Mouse (Mus musculus) brain, adult 10 weeks (tissue): ENCODE measurements around the gene Mertk. TPM values are rescaled to one million over a fixed set of nuclear protein-coding genes. Genes with fewer than 3 reads are reported as not detected.

Experiments used
- polyA plus RNA-seq: library from polyadenylated mRNA; stranded (reverse); fragments of 350-450 nt; fragmentation: Illumina TruSeq; extraction: RNeasy Lipid Tissue Mini Kit (QIAGEN cat#74804); gene quantifications from one replicate; pipeline ENCODE4 v1.2.3, GENCODE M21; 2015; ENCODE audit warnings: low read depth, low replicate concordance

Gene Mertk
- polyA plus RNA-seq = 19.0 TPM

DNA sequence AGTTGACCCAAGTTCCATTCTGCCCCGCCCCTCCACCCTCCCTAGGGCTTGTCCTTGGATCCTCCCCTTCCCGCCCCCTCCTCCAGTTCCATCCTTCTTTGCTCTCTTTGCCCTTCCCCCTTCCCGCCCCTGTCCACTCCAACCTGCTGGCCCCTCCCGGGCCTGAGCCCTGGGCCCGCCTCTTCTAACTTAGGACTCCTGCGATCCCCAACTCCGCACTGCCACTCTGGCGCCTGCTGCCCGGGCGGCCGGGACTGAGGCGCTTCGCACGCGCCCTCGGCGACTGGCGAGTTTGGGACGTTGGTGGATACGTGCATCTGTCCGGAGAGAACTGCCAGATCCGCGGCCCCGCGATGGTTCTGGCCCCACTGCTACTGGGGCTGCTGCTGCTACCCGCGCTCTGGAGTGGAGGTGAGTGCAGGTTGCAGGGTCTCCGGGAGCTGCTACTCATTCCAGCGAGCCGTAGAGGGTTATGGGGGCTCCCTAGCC is at the start of gene Mertk:
Gene Mertk (plus strand): TSS at position 264 of the 489 bp plus-strand sequence.

DNA sequence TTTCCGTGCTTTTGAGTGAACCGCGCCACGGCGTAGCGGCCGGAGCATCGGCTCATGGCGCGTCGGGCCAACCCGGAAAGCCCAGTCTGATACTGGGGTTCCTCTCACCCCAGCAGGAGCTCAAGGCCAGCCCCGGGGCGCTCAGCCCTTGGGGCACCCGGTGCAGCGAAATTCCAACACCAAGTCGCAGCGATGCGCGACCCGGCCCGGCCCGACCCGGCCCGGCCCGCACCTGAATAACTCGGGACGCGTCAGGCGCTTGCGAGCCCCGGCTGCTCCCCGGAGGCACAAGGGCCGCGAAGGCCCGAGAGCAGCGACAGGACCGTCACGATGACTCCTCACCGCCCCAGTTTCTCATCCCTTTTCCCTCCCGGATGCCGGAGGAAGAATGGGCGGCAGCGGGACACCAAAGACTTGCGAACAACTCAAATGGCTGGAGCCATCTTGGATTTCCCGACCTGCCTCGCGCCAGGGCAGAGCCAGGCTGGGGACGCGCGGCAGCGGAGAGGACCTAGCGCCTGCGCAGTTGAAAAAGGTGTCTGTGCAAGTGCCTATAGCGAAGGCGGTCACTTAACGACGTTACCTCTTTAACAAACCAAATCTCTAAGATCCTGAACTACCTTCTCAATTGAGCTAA is 11.7 kb upstream of the Mertk start, which contains the start of gene Anapc1:
Gene Anapc1 (minus strand): TSS at position 471 of the 637 bp plus-strand sequence.

DNA sequence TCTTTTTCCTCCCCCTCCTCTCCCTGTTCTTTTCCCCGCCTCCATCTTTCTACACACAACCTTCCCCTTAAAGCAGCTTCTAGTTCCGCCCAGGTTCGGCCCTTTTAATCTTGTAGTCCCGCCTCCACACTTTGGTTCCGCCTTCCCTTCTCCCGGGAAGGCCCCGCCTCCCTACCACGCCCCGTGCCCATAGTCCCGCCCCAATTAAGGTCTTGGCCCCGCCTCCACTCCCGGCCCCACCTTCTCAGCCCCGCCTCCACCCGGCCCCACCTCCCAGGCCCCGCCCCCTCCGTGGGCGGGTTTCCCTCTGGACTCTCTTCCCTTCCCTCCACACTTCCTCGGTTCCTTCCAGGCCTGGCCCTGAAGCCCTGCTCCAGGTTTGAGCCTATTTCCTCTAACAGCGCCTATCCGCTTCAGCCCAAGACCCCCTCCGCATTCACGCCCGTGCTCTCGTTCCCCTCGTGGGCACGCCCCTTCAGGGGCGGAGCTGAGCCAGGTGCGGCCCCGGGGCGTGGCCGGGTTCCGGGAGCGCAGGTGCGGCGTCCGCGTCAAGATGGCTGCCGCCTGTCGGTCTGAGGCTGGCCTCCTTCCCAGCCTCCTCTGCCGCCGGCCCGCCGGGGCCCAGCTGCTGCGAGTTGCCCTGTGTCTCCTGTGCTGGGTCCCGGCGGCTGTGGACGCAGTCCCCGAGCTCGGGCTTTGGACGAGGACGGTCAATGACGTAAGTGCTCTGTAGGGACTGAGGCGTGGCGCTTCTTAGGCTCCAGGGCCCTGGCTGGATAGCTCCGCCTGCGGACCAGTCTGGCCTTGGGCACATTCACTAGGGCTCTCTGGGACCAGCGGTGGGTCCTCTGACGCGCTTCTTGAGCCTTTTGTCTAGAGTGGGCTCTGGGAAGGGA is 119.3 kb downstream of the Mertk start, which contains the start of gene Tmem87b:
Gene Tmem87b (plus strand): TSS at position 333 of the 896 bp plus-strand sequence.

Other genes starting within 250 kb of the Mertk start
- not detected for gene Spdye4c, start 107.7 kb upstream of the Mertk start, polyA plus RNA-seq
- gene Anapc1, start 11.6 kb upstream of the Mertk start, polyA plus RNA-seq = 36.9 TPM
- 29.0 TPM for gene Tmem87b, start 119.2 kb downstream of the Mertk start, polyA plus RNA-seq
- 1.8 TPM for gene Fbln7, start 164.0 kb downstream of the Mertk start, polyA plus RNA-seq
- gene Zc3h8, start 245.1 kb downstream of the Mertk start, polyA plus RNA-seq = 9.8 TPM